Mouse (Mus musculus) midbrain, embryonic 16.5 days (tissue): ENCODE measurements around the gene Stap2. TPM values are rescaled to one million over a fixed set of nuclear protein-coding genes. Genes with fewer than 3 reads are reported as not detected.

Source experiments
- ATAC-seq: fragments of 200-750 bp; cut with Nextera tagmentation; 2 replicates; pipeline ENCODE4 v1.8.0; 2017; ENCODE audit warnings: moderate TSS enrichment
- H3K27ac ChIP-seq: fragments of 300-500 bp; sonication (generic); 2 replicates; pipeline ENCODE4 v1.5.1; 2014; ENCODE audit warnings: mild to moderate bottlenecking, low read length, mixed read lengths
- H3K27me3 ChIP-seq: fragments of 300-500 bp; sonication (generic); 2 replicates; pipeline ENCODE4 v1.6.1; 2014; ENCODE audit warnings: low read depth, low read length, mixed read lengths; ENCODE audit not compliant: control insufficient read depth, insufficient read depth
- H3K36me3 ChIP-seq: fragments of 300-500 bp; sonication (generic); 2 replicates; pipeline ENCODE4 v1.6.1; 2014; ENCODE audit warnings: mild to moderate bottlenecking, low read length, moderate library complexity, mixed read lengths; ENCODE audit not compliant: control insufficient read depth, insufficient read depth
- H3K4me1 ChIP-seq: fragments of 300-500 bp; sonication (generic); 2 replicates; pipeline ENCODE4 v1.6.1; 2014; ENCODE audit warnings: mild to moderate bottlenecking, low read length, mixed read lengths; ENCODE audit not compliant: control insufficient read depth, insufficient read depth
- H3K4me2 ChIP-seq: fragments of 300-500 bp; sonication (generic); 2 replicates; pipeline ENCODE4 v1.6.1; 2014; ENCODE audit warnings: mild to moderate bottlenecking, low read length, mixed read lengths
- H3K4me3 ChIP-seq: fragments of 300-500 bp; sonication (generic); 2 replicates; pipeline ENCODE4 v1.5.1; 2014; ENCODE audit warnings: low read depth, mild to moderate bottlenecking, low read length, moderate library complexity, mixed read lengths
- H3K9ac ChIP-seq: fragments of 300-500 bp; sonication (generic); 2 replicates; pipeline ENCODE4 v1.6.1; 2014; ENCODE audit warnings: low read depth, low read length, mixed read lengths
- H3K9me3 ChIP-seq: fragments of 300-500 bp; sonication (generic); replicated peaks from 2 replicates; pipeline ENCODE4 v1.6.1; 2014; ENCODE audit warnings: mild to moderate bottlenecking, low read length, mixed read lengths; ENCODE audit not compliant: control insufficient read depth, poor library complexity, severe bottlenecking
- WGBS: fragments of 180-500 bp; shearing (Covaris S2); extraction: QIAGEN DNeasy Blood & Tissue Kit; methylation state at CpG from one replicate; pipeline ENCODE4 v1.1.7; 2014; 5-methylcytosine and 5-hydroxymethylcytosine counted together
- polyA plus RNA-seq: library from polyadenylated mRNA; unstranded; fragments of >200 nt; fragmentation: Nextera tagmentation; extraction: Ambion mirVana; gene quantifications from 2 replicates; pipeline ENCODE4 v1.2.1, GENCODE M21; 2015

Stap2 gene
- polyA plus RNA-seq, 1 experiment from 2014 or later = 7.6 TPM

DNA sequence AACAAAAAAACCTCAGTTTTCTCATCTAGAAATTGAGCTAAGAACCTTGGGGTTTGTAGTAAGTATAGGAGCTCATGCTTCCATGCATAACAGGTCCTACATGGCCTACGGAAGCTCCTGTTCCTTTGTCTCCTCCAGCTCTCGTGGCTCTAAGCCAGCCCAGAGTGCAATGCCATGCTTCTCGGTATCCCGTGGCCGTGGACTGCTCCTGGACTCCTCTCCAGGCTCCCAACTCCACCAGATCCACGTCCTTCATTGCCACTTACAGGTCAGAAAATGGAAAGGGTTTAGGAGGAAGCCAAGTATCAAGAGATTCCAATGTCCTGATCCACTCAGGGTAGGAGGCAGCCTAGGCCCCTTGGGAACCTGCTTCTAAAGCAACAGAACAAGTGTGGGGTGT lies 51.6 kb downstream of the Stap2 start:
- H3K9ac ChIP-seq = no peak overlapping the region
- WGBS = 78% methylated on average over 6 of the region's 6 CpGs
- no peak overlapping the region for H3K4me2 ChIP-seq
- no peak overlapping the region for H3K4me3 ChIP-seq
- no peak for ATAC-seq
- no peaks in the 10 kb centered on the region for H3K9me3 ChIP-seq
- H3K4me1 ChIP-seq = peaks cover 26% of the 10 kb centered on the region
- H3K27me3 ChIP-seq = no peaks in the 10 kb centered on the region
- H3K27ac ChIP-seq = no peak overlapping the region
- H3K36me3 ChIP-seq = no peaks in the 10 kb centered on the region

DNA sequence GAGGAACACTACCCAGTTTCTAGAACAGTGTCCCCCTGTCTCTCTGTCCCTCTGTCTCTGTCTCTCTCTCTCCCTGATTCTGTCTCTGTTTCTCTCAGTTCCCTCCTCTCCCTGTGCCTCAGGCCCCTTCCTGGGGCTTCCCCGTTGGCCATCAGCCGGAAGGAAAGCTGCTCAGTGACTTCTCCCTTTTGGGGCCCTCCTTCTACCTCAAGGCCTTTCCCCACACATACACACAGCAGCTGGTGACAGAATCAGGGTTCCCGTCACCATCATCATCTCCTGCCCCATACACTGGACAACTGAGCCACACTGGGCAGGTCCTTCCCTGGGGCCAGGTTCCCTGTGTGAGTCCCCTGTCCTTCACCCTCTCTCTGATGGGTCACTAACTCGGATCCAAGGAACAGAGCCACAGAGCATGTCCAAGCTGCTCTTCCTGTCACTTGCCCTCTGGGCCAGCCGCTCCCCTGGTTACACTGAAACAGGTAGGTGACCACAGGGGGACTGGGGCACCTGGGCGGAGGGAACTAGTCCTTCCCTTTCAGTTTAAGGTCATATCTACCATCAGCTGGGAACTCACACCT lies 52.8 kb downstream of the Stap2 start, which contains the start of gene Ebi3:
Gene Ebi3, plus strand, starts transcription at position 194 of the 581 bp plus-strand sequence.
- Histone ChIP-seq H3K9me3 (no peaks in the 10 kb centered on the region), H3K36me3 (no peaks in the 10 kb centered on the region), H3K9ac (no peak within 1 kb of the TSS), H3K27me3 (no peaks in the 10 kb centered on the region), H3K4me1 (peaks cover 16% of the 10 kb centered on the region), H3K4me3 (no peak within 1 kb of the TSS), H3K27ac (no peak within 1 kb of the TSS), H3K4me2 (no peak within 1 kb of the TSS)
- WGBS = 75% methylated on average over 6 of the region's 6 CpGs
- ATAC-seq = no peak

- ATAC-seq = no peak
- H3K27ac ChIP-seq = no peak overlapping the region
- H3K4me1 ChIP-seq = peaks cover 12% of the 10 kb centered on the region
- H3K36me3 ChIP-seq = no peaks in the 10 kb centered on the region
- H3K9me3 ChIP-seq = no peaks in the 10 kb centered on the region
- no peaks in the 10 kb centered on the region for H3K27me3 ChIP-seq
- no peak overlapping the region for H3K9ac ChIP-seq
- H3K4me3 ChIP-seq = no peak overlapping the region
- H3K4me2 ChIP-seq = no peak overlapping the region
Observed at GRCm38 (mm10) chr17:55952041-55952440, 53.3 kb downstream of the Stap2 start.

- Histone ChIP-seq H3K27me3 (no peaks in the 10 kb centered on the region), H3K4me2 (no peak overlapping the region), H3K9me3 (no peaks in the 10 kb centered on the region), H3K4me3 (no peak overlapping the region), H3K27ac (no peak overlapping the region), H3K4me1 (peaks cover 7% of the 10 kb centered on the region), H3K36me3 (no peaks in the 10 kb centered on the region), H3K9ac (no peak overlapping the region)
- 76% methylated on average over 9 of the region's 9 CpGs for WGBS
- ATAC-seq = no peak
Observed at GRCm38 (mm10) chr17:55950601-55951000, 54.8 kb downstream of the Stap2 start.

DNA sequence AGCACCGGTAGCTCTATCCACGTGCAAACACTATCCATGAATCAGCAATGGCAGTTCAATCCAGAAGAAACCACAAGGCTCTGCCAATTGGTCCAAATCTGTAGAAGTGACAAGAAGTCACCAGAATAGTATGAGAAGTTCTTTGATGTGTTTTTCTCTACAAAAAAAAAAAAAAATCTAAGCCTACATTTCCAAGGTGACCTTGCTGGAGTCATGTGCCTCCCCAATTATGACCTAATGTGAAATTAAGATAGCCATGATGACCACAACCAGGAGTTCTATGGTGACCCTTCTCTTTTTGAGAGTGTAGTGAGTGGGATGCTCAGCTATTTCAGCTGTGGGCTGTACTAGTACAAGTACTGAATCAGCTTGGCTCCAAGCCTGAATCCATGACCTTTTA lies 56.0 kb downstream of the Stap2 start, which contains the start of gene Zfp119b:
Gene Zfp119b, minus strand, starts transcription at position 101 of the 400 bp plus-strand sequence.
- Histone ChIP-seq H3K27me3 (no peaks in the 10 kb centered on the region), H3K9ac (no peak within 1 kb of the TSS), H3K9me3 (no peaks in the 10 kb centered on the region), H3K27ac (no peak within 1 kb of the TSS), H3K36me3 (no peaks in the 10 kb centered on the region), H3K4me2 (no peak within 1 kb of the TSS), H3K4me3 (no peak within 1 kb of the TSS), H3K4me1 (peaks cover 4% of the 10 kb centered on the region; the same call in 1 of the 2 replicates)
- 98% methylated on average over 2 of the region's 2 CpGs for WGBS
- no peak for ATAC-seq

DNA sequence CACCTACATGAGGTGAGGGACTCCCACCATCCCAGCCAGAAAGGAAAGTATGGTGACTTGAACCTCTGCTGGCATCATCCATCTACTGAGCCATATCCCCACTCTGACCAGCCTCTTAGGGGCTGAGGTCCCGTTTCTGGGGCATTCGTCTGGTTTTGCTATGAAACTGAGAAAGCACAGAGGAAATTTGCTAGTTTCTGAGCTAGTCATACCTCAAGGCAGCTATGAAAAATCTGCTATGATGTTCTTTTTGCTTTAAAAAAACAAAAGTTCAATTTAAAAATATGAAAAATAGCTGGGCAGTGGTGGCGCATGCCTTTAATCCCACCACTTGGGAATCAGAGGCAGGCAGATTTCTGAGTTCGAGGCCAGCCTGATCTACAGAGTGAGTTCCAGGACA lies 56.7 kb downstream of the Stap2 start:
- Histone ChIP-seq H3K9ac (no peak overlapping the region), H3K4me3 (no peak overlapping the region), H3K4me1 (peaks cover 4% of the 10 kb centered on the region; the same call in 1 of the 2 replicates), H3K27ac (no peak overlapping the region), H3K9me3 (no peaks in the 10 kb centered on the region), H3K36me3 (no peaks in the 10 kb centered on the region), H3K4me2 (no peak overlapping the region), H3K27me3 (no peaks in the 10 kb centered on the region)
- 90% methylated on average over 4 of the region's 4 CpGs for WGBS
- no peak for ATAC-seq

Other genes with a start within 250 kb of the Stap2 start
- gene Zfp119a, start 126.7 kb downstream of the Stap2 start, polyA plus RNA-seq = 12.8 and 14.8 TPM in 2 replicates
- gene Zfp959, start 113.5 kb downstream of the Stap2 start, polyA plus RNA-seq = 14.1 and 15.6 TPM in 2 replicates
- 10.1 and 11.2 TPM in 2 replicates for gene Zfp119b, start 56.1 kb downstream of the Stap2 start, polyA plus RNA-seq
- gene Ebi3, start 52.9 kb downstream of the Stap2 start, polyA plus RNA-seq = 6.0 and 7.1 TPM in 2 replicates
- 21.2 and 24.6 TPM in 2 replicates for gene Yju2, start 46.5 kb downstream of the Stap2 start, polyA plus RNA-seq
- gene Shd, start 35.1 kb downstream of the Stap2 start, polyA plus RNA-seq = 185 and 187 TPM in 2 replicates
- gene Fsd1, start 19.1 kb downstream of the Stap2 start, polyA plus RNA-seq = 200 and 218 TPM in 2 replicates
- 115 and 117 TPM in 2 replicates for gene Mpnd, start 127 bp upstream of the Stap2 start, polyA plus RNA-seq
- gene Sh3gl1, start 31.1 kb upstream of the Stap2 start, polyA plus RNA-seq = 102 and 108 TPM in 2 replicates
- gene Chaf1a, start 34.9 kb upstream of the Stap2 start, polyA plus RNA-seq = 3.6 and 5.0 TPM in 2 replicates
- gene Ubxn6, start 69.4 kb upstream of the Stap2 start, polyA plus RNA-seq = 84.0 and 88.5 TPM in 2 replicates
- gene Hdgfl2, start 74.0 kb upstream of the Stap2 start, polyA plus RNA-seq = 140 and 148 TPM in 2 replicates
- gene Plin4, start 104.2 kb upstream of the Stap2 start, polyA plus RNA-seq = 0.05 and 0.15 TPM in 2 replicates
- gene Plin5, start 112.0 kb upstream of the Stap2 start, polyA plus RNA-seq = 1.2 and 2.8 TPM in 2 replicates
- 0.25 and 0.30 TPM in 2 replicates for gene Lrg1, start 116.4 kb upstream of the Stap2 start, polyA plus RNA-seq
- 13.2 and 14.4 TPM in 2 replicates for gene Sema6b, start 134.8 kb upstream of the Stap2 start, polyA plus RNA-seq
- gene Tnfaip8l1, start 156.9 kb upstream of the Stap2 start, polyA plus RNA-seq = 10.5 and 10.8 TPM in 2 replicates
- gene Mydgf, start 178.3 kb upstream of the Stap2 start, polyA plus RNA-seq = 65.7 and 71.5 TPM in 2 replicates
- gene Dpp9, start 213.3 kb upstream of the Stap2 start, polyA plus RNA-seq = 24.2 and 25.4 TPM in 2 replicates